Mouse (Mus musculus): Measurements from ENCODE around the gene Rhog. TPM values are rescaled to one million over a fixed set of nuclear protein-coding genes. Genes with fewer than 3 reads are reported as not detected.

The Rhog gene
- total and polyA plus RNA-seq, 3 experiments = 12.2 to 118 (median 22.7) TPM

DNA sequence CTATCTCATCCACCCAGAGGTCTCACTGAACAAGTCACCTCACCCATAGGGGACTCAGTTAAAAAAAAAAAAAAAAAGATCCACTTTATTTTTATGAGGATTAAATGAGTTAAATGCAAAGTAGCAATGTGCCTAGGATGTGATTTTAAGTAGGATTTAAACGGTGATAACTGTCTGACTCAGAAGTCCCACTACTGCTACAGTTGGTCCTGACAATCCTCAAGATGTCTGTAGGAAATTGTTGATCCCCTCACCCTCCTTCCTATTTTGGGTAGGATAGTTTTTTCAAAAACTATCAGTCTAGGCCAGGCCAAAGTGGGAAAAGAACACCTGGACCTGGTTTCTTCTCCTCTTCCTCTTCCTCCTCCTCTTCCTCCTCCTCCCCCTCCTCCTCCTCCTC is 34.0 kb downstream of the Rhog start:
- peak overlapping the region; percentile 57; the same call in 1 of the 2 replicates for H3K4me2 ChIP-seq (ENCODE audit: insufficient read depth, low read depth, poor library complexity, severe bottlenecking)
- H3K9me3 ChIP-seq (replicated peaks; ENCODE audit: low read length) = no peaks in the 10 kb centered on the region
- in situ Hi-C loops (cut with MboI; ENCODE audit: low pct_ligation_motif_present, low pct_unique_long_range_greater_than_20kb, low sequenced_read_pairs) = no loop called here
- H3K9ac ChIP-seq (ENCODE audit: insufficient read depth, low read depth) = no peak overlapping the region
- TF ChIP-seq ZKSCAN1 (IDR thresholded peaks at IDR 0.05; ENCODE audit: borderline replicate concordance, low read depth, low read length) (no peak), NELFE (IDR thresholded peaks at IDR 0.05; ENCODE audit: low read depth, low read length) (no peak), POLR2A (IDR thresholded peaks at IDR 0.05; ENCODE audit: low read depth, low read length) (no peak), JUN (IDR thresholded peaks at IDR 0.05; ENCODE audit: insufficient read depth, low read depth, low read length) (no peak), EP300 (IDR thresholded peaks at IDR 0.05; ENCODE audit: low read length) (no peak)
- H3K4me3 ChIP-seq (replicated peaks in 1 of 3; ENCODE audit: low read depth in 2 of 3, low read length in 2 of 3, poor library complexity in 1 of 3) = no peak overlapping the region
- H3K27me3 ChIP-seq (replicated peaks) = no peaks in the 10 kb centered on the region
- peaks cover 0 to 9% of the 10 kb centered on the region in 2 experiments; a peak in 2 of 4 replicates for H3K4me1 ChIP-seq (ENCODE audit: control insufficient read depth in 1 of 2, insufficient read depth in 2 of 2)
- no peaks in the 10 kb centered on the region for H3K79me2 ChIP-seq (replicated peaks; ENCODE audit: control insufficient read depth, extremely low read depth, insufficient read depth, poor library complexity, severe bottlenecking)
- peaks cover 0 to 11% of the 10 kb centered on the region in 2 experiments for H3K36me3 ChIP-seq (replicated peaks in 1 of 2; ENCODE audit: control insufficient read depth in 1 of 2, insufficient read depth in 1 of 2, low read length in 1 of 2)
- no peak overlapping the region for H3K27ac ChIP-seq (ENCODE audit: insufficient read depth, low read depth)
- DNase-seq (ENCODE audit: extremely low read depth) = no peak
- dilution Hi-C loops (cut with MboI; ENCODE audit: extremely low pct_ligation_motif_present, extremely low pct_unique_long_range_greater_than_20kb, low sequenced_read_pairs) = no loop called here

DNA sequence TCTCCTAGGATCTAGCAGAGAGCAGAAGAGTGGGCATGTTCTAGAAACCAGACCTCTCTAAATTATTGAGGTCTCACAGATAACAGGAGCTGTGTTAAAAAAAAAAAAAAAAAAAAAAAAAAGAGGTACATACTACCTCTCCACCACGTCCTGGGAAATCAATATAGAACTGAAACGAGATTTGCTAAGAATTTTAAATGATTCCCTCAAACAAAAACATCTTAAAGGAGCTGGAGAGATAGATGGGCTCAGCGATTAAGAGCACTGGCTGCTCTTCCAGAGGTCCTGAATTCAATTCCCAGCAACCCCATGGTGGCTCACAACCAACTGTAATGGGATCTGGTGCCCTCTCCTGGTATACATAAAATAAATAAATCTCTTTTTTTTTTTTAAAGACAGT is 44.8 kb downstream of the Rhog start:
- peaks cover 0 to 4% of the 10 kb centered on the region in 2 experiments for H3K36me3 ChIP-seq (replicated peaks in 1 of 2; ENCODE audit: control insufficient read depth in 1 of 2, insufficient read depth in 1 of 2, low read length in 1 of 2)
- peak overlapping the region; percentile 60 to 75 (median 75) for H3K4me3 ChIP-seq (replicated peaks in 1 of 3; ENCODE audit: low read depth in 2 of 3, low read length in 2 of 3, poor library complexity in 1 of 3)
- H3K27me3 ChIP-seq (replicated peaks) = no peaks in the 10 kb centered on the region
- TF ChIP-seq CHD2 (IDR thresholded peaks at IDR 0.05; ENCODE audit: low read length) = no peak
- no peak for TF ChIP-seq HCFC1 (IDR thresholded peaks at IDR 0.05; ENCODE audit: low read depth, low read length)
- no peak for TF ChIP-seq SIN3A (IDR thresholded peaks at IDR 0.05; ENCODE audit: low read length)
- no peak for TF ChIP-seq UBTF (IDR thresholded peaks at IDR 0.05; ENCODE audit: low read depth, low read length)
- TF ChIP-seq SMC3 (IDR thresholded peaks at IDR 0.05; ENCODE audit: low read depth, low read length) = 0 out of 2 replicates have a peak, but pooled peaks have one; percentile 3
- no peak for TF ChIP-seq MEF2A (IDR thresholded peaks at IDR 0.05; ENCODE audit: borderline replicate concordance, low read depth, low read length)
- TF ChIP-seq USF1 (IDR thresholded peaks at IDR 0.05; ENCODE audit: low read depth, low read length) = no peak
- peak; percentile 79 for TF ChIP-seq ZNF384 (IDR thresholded peaks at IDR 0.05; ENCODE audit: low read depth, low read length)
- no peak for TF ChIP-seq POLR2AphosphoS2 (IDR thresholded peaks at IDR 0.05; ENCODE audit: low read depth, low read length)
- no peak for TF ChIP-seq RCOR1 (conservative IDR thresholded peaks at IDR 0.05; ENCODE audit: low read depth, low read length)
- 0 out of 4 replicates have a peak, but pooled peaks of 1 of the 2 experiments have one; percentile 18 for TF ChIP-seq CTCF (conservative IDR thresholded peaks at IDR 0.05 in 1 of 2, IDR thresholded peaks at IDR 0.05 in 1 of 2; ENCODE audit: low read depth in 2 of 2, low read length in 2 of 2)
- no peak for TF ChIP-seq MYC (IDR thresholded peaks at IDR 0.05; ENCODE audit: low read depth, low read length)
- TF ChIP-seq CHD1 (IDR thresholded peaks at IDR 0.05; ENCODE audit: low read depth, low read length) = no peak
- TF ChIP-seq RAD21 (IDR thresholded peaks at IDR 0.05; ENCODE audit: low read depth, low read length) = no peak; the same call in 1 of the 2 replicates
- no peak for TF ChIP-seq ELF1 (IDR thresholded peaks at IDR 0.05; ENCODE audit: low read depth, low read length)
- no peak for TF ChIP-seq ZKSCAN1 (IDR thresholded peaks at IDR 0.05; ENCODE audit: borderline replicate concordance, low read depth, low read length)
- no peak for TF ChIP-seq GABPA (IDR thresholded peaks at IDR 0.05; ENCODE audit: insufficient replicate concordance, low read depth, low read length)
- no peak for TF ChIP-seq MXI1 (IDR thresholded peaks at IDR 0.05; ENCODE audit: low read depth, low read length)
- TF ChIP-seq E2F4 (IDR thresholded peaks at IDR 0.05; ENCODE audit: insufficient replicate concordance, low read depth, low read length) = no peak
- no peak for TF ChIP-seq MAX (IDR thresholded peaks at IDR 0.05; ENCODE audit: low read length)
- TF ChIP-seq MAZ (IDR thresholded peaks at IDR 0.05; ENCODE audit: low read depth, low read length) = no peak
- TF ChIP-seq POLR2A (IDR thresholded peaks at IDR 0.05; ENCODE audit: low read depth, low read length) = no peak
- H3K4me1 ChIP-seq (ENCODE audit: control insufficient read depth in 1 of 2, insufficient read depth in 2 of 2) = peaks cover 0 to 28% of the 10 kb centered on the region in 2 experiments; a peak in 2 of 4 replicates
- H3K9ac ChIP-seq (ENCODE audit: insufficient read depth, low read depth) = peak overlapping the region; percentile 79
- peaks cover 26% of the 10 kb centered on the region for H3K79me2 ChIP-seq (replicated peaks; ENCODE audit: control insufficient read depth, extremely low read depth, insufficient read depth, poor library complexity, severe bottlenecking)
- in situ Hi-C loops (cut with MboI; ENCODE audit: low pct_ligation_motif_present, low pct_unique_long_range_greater_than_20kb, low sequenced_read_pairs) = no loop called here
- dilution Hi-C loops (cut with MboI; ENCODE audit: extremely low pct_ligation_motif_present, extremely low pct_unique_long_range_greater_than_20kb, low sequenced_read_pairs) = no loop called here
- no peak for DNase-seq (ENCODE audit: extremely low read depth)
- peak overlapping the region; percentile 67; the same call in 1 of the 2 replicates for H3K27ac ChIP-seq (ENCODE audit: insufficient read depth, low read depth)
- no peaks in the 10 kb centered on the region for H3K9me3 ChIP-seq (replicated peaks; ENCODE audit: low read length)
- H3K4me2 ChIP-seq (ENCODE audit: insufficient read depth, low read depth, poor library complexity, severe bottlenecking) = peak overlapping the region; percentile 53

Data from CH12.LX (cell line).